Mouse (Mus musculus): ENCODE measurements around the gene Crtac1. TPM values are rescaled to one million over a fixed set of nuclear protein-coding genes. Genes with fewer than 3 reads are reported as not detected.

Crtac1 gene
- polyA plus RNA-seq, 1 experiment from 2014 or later, result not detected

DNA sequence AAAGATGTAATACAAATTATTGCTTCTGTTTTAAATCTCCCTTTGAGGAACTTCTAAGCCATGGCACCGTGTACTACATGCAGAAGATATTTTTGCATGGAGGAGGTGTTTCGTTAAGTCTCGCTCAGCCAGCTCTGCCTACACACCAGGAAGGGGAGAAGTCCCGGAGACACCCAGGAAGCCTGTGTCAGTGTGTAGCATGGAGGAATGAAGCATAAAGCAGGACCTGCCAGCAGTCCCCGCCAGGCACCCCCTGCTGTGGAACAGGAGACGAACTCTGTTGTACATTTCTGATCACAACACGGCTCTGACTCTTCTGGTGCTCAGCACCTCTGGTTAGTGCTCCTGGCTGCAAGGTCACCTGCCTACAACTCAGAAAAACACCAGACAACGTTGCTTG lies 51.8 kb downstream of the Crtac1 start:
- 47% methylated on average over 8 of the region's 8 CpGs for WGBS (ENCODE audit: insufficient replicate concordance)
- Histone ChIP-seq H3K4me3 (no peak overlapping the region), H3K27me3 (replicated peaks) (peaks cover 66% of the 10 kb centered on the region), H3K36me3 (no peaks in the 10 kb centered on the region), H3K27ac (no peak overlapping the region), H3K4me2 (no peak overlapping the region), H3K9ac (no peak overlapping the region), H3K9me3 (replicated peaks) (no peaks in the 10 kb centered on the region), H3K4me1 (no peaks in the 10 kb centered on the region)
- ATAC-seq, result no peak

GRCm38 (mm10) chr19:42377206-42377605 lies 54.4 kb downstream of the Crtac1 start:
- ATAC-seq, result no peak
- Histone ChIP-seq H3K9me3 (replicated peaks) (no peaks in the 10 kb centered on the region), H3K4me3 (no peak overlapping the region), H3K9ac (no peak overlapping the region), H3K4me2 (no peak overlapping the region), H3K27ac (no peak overlapping the region), H3K27me3 (replicated peaks) (peaks cover 41% of the 10 kb centered on the region), H3K4me1 (no peaks in the 10 kb centered on the region), H3K36me3 (no peaks in the 10 kb centered on the region)
- WGBS (ENCODE audit: insufficient replicate concordance), result 44% methylated on average over 3 of the region's 3 CpGs

- no peaks in the 10 kb centered on the region for H3K27me3 ChIP-seq (replicated peaks)
- no peaks in the 10 kb centered on the region for H3K4me1 ChIP-seq
- H3K9ac ChIP-seq, result no peak overlapping the region
- no peaks in the 10 kb centered on the region for H3K36me3 ChIP-seq
- H3K9me3 ChIP-seq (replicated peaks), result no peaks in the 10 kb centered on the region
- WGBS (ENCODE audit: insufficient replicate concordance), result 72% methylated on average over 4 of the region's 4 CpGs
- H3K4me3 ChIP-seq, result no peak overlapping the region
- H3K4me2 ChIP-seq, result no peak overlapping the region
- no peak overlapping the region for H3K27ac ChIP-seq
- no peak for ATAC-seq
These were observed 68.0 kb downstream of the Crtac1 start for GRCm38 (mm10) chr19:42363551-42363950.

GRCm38 (mm10) chr19:42358406-42358805 lies 73.2 kb downstream of the Crtac1 start:
- WGBS (ENCODE audit: insufficient replicate concordance), result 49% methylated on average over 7 of the region's 7 CpGs
- Histone ChIP-seq H3K4me2 (no peak overlapping the region), H3K9ac (no peak overlapping the region), H3K4me1 (no peaks in the 10 kb centered on the region), H3K36me3 (no peaks in the 10 kb centered on the region), H3K4me3 (no peak overlapping the region), H3K27me3 (replicated peaks) (no peaks in the 10 kb centered on the region), H3K27ac (no peak overlapping the region), H3K9me3 (replicated peaks) (no peaks in the 10 kb centered on the region)
- ATAC-seq, result no peak

DNA sequence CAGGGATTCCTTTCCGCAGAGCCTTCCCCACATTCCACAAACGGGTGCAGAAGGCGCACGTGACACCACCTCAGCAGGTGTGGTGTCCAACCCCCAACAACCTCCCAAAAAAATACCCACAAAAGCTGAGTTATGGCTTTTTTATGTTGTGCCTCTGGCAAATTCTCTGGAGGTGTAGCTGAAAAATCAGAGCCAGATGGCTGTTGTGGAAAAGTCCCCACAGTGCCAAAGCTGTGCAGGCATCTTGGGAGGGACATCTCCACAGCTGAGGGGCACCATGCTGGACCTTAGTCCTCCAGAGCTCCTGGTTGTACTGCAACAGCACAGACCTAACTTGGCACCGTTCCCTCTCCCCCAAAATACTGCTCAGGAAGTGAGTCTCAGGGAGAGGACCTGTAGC lies 74.7 kb downstream of the Crtac1 start:
- Histone ChIP-seq H3K9ac (no peak overlapping the region), H3K27me3 (replicated peaks) (no peaks in the 10 kb centered on the region), H3K36me3 (no peaks in the 10 kb centered on the region), H3K4me2 (no peak overlapping the region), H3K4me3 (no peak overlapping the region), H3K4me1 (no peaks in the 10 kb centered on the region), H3K9me3 (replicated peaks) (no peaks in the 10 kb centered on the region), H3K27ac (no peak overlapping the region)
- no peak for ATAC-seq
- 59% methylated on average over 5 of the region's 5 CpGs for WGBS (ENCODE audit: insufficient replicate concordance)

GRCm38 (mm10) chr19:42355476-42355875 lies 76.1 kb downstream of the Crtac1 start:
- Histone ChIP-seq H3K36me3 (no peaks in the 10 kb centered on the region), H3K27me3 (replicated peaks) (no peaks in the 10 kb centered on the region), H3K9ac (no peak overlapping the region), H3K9me3 (replicated peaks) (no peaks in the 10 kb centered on the region), H3K4me3 (no peak overlapping the region), H3K4me2 (no peak overlapping the region), H3K27ac (no peak overlapping the region), H3K4me1 (no peaks in the 10 kb centered on the region)
- WGBS (ENCODE audit: insufficient replicate concordance), result 86% methylated on average over 16 of the region's 16 CpGs
- no peak for ATAC-seq

- H3K36me3 ChIP-seq, result no peaks in the 10 kb centered on the region
- no peaks in the 10 kb centered on the region for H3K27me3 ChIP-seq (replicated peaks)
- H3K9me3 ChIP-seq (replicated peaks), result no peaks in the 10 kb centered on the region
- no peak overlapping the region for H3K4me3 ChIP-seq
- 43% methylated on average over 6 of the region's 6 CpGs for WGBS (ENCODE audit: insufficient replicate concordance)
- no peak overlapping the region for H3K4me2 ChIP-seq
- H3K9ac ChIP-seq, result no peak overlapping the region
- no peak for ATAC-seq
- H3K4me1 ChIP-seq, result no peaks in the 10 kb centered on the region
- H3K27ac ChIP-seq, result no peak overlapping the region
These were observed 90.4 kb downstream of the Crtac1 start for GRCm38 (mm10) chr19:42341183-42341582.

DNA sequence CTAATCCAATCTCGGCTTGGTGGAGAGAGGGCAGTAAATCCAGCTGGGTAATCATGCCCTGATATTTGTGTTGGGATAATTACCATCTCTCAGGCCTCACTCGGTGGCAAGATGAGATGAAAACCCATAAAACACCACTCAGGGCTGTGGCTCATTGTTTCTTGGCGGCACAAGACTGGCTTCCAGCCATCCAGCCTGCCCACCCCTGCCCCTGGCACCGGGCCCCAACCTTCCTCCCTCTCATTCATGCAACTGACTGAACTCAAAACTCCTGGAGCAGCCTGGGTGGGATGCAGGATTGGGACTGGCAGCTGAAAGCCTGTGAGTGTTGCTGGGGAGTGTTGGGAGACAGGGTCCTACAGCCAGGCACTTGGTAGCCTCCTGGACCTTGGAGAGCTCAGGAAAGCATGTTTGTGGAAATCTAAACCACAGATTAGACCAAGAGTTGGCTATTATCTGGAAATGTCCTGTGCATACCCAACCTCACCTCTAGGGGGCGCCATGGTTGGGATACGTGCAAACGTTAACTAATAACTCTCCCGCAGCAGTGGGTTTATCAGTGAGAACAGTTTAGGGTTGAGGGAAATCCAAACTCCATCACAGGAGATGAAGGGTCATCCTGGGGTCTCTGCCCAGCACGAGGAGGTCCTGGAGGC lies 99.4 kb downstream of the Crtac1 start:
- H3K27ac ChIP-seq, result no peak overlapping the region
- no peak for ATAC-seq
- no peaks in the 10 kb centered on the region for H3K4me1 ChIP-seq
- H3K4me3 ChIP-seq, result no peak overlapping the region
- H3K9me3 ChIP-seq (replicated peaks), result no peaks in the 10 kb centered on the region
- WGBS (ENCODE audit: insufficient replicate concordance), result 41% methylated on average over 9 of the region's 9 CpGs
- no peak overlapping the region for H3K9ac ChIP-seq
- H3K36me3 ChIP-seq, result no peaks in the 10 kb centered on the region
- no peak overlapping the region for H3K4me2 ChIP-seq
- H3K27me3 ChIP-seq (replicated peaks), result no peaks in the 10 kb centered on the region

GRCm38 (mm10) chr19:42331446-42331845 lies 100.1 kb downstream of the Crtac1 start:
- H3K4me1 ChIP-seq, result no peaks in the 10 kb centered on the region
- 71% methylated on average over 7 of the region's 7 CpGs for WGBS (ENCODE audit: insufficient replicate concordance)
- ATAC-seq, result no peak
- H3K27me3 ChIP-seq (replicated peaks), result no peaks in the 10 kb centered on the region
- H3K9ac ChIP-seq, result no peak overlapping the region
- no peak overlapping the region for H3K27ac ChIP-seq
- no peaks in the 10 kb centered on the region for H3K36me3 ChIP-seq
- no peak overlapping the region for H3K4me3 ChIP-seq
- no peak overlapping the region for H3K4me2 ChIP-seq
- no peaks in the 10 kb centered on the region for H3K9me3 ChIP-seq (replicated peaks)

- no peak overlapping the region for H3K9ac ChIP-seq
- no peak overlapping the region for H3K4me3 ChIP-seq
- no peak overlapping the region for H3K4me2 ChIP-seq
- no peaks in the 10 kb centered on the region for H3K36me3 ChIP-seq
- no peak overlapping the region for H3K27ac ChIP-seq
- H3K9me3 ChIP-seq (replicated peaks), result no peaks in the 10 kb centered on the region
- ATAC-seq, result no peak
- H3K4me1 ChIP-seq, result no peaks in the 10 kb centered on the region
- WGBS (ENCODE audit: insufficient replicate concordance), result 77% methylated on average over 9 of the region's 9 CpGs
- no peaks in the 10 kb centered on the region for H3K27me3 ChIP-seq (replicated peaks)
These were observed 103.4 kb downstream of the Crtac1 start for GRCm38 (mm10) chr19:42328160-42328559.

- H3K36me3 ChIP-seq, result no peaks in the 10 kb centered on the region
- H3K4me1 ChIP-seq, result no peaks in the 10 kb centered on the region
- no peaks in the 10 kb centered on the region for H3K27me3 ChIP-seq (replicated peaks)
- no peak overlapping the region for H3K4me2 ChIP-seq
- WGBS (ENCODE audit: insufficient replicate concordance), result 15% methylated on average over 11 of the region's 11 CpGs
- ATAC-seq, result no peak
- H3K9ac ChIP-seq, result no peak overlapping the region
- H3K9me3 ChIP-seq (replicated peaks), result no peaks in the 10 kb centered on the region
- no peak overlapping the region for H3K4me3 ChIP-seq
- no peak overlapping the region for H3K27ac ChIP-seq
These were observed 105.7 kb downstream of the Crtac1 start for GRCm38 (mm10) chr19:42325894-42326293.

DNA sequence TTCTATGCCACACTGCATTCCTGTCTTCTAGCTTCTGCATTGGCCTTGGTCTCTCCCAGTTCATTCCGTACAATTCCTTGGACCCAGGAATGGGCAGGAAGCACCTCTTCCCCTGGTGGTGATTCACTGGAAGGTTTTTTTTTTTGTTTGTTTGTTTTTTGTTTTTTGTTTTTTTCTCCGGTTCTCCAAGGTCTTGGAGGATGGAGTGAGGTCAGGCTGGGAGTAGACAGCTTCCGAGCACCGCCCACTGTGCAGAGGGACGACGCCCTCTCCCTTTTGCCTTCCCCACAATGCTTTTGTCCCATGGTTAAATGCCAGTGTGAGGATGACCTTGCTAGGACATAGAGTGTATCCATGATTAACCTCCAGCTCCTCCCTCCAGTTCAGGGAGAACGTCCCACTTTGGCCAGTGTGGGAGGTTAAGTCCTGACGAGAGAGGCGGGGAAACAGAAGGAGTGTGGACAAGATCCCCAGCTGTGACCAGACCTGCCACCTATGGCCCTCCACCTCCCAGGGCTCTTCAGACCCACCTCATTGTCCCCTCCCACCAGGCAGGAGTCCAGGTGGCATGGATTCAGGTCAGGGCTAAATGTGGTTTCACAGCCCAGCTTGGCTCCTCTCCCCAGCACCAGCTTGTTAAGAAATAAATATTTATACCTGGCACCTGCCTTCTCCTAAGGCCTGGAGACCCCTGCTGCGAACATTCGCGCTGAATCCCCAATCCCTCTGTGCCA lies 109.1 kb downstream of the Crtac1 start:
- Histone ChIP-seq H3K9me3 (replicated peaks) (no peaks in the 10 kb centered on the region), H3K4me3 (no peak overlapping the region), H3K36me3 (no peaks in the 10 kb centered on the region), H3K27me3 (replicated peaks) (peaks cover 17% of the 10 kb centered on the region), H3K4me1 (no peaks in the 10 kb centered on the region), H3K9ac (no peak overlapping the region), H3K27ac (no peak overlapping the region), H3K4me2 (no peak overlapping the region)
- ATAC-seq, result no peak
- WGBS (ENCODE audit: insufficient replicate concordance), result 44% methylated on average over 12 of the region's 12 CpGs

Measured in liver, embryonic 12.5 days (tissue).